Mouse (Mus musculus): ENCODE data around the gene Chga. TPM values are rescaled to one million over a fixed set of nuclear protein-coding genes. Genes with fewer than 3 reads are reported as not detected.

Chga gene
- polyA plus RNA-seq (2016; fragmentation: Nextera tagmentation; extraction: Ambion mirVana) = 38.4 and 41.2 TPM in 2 replicates

DNA sequence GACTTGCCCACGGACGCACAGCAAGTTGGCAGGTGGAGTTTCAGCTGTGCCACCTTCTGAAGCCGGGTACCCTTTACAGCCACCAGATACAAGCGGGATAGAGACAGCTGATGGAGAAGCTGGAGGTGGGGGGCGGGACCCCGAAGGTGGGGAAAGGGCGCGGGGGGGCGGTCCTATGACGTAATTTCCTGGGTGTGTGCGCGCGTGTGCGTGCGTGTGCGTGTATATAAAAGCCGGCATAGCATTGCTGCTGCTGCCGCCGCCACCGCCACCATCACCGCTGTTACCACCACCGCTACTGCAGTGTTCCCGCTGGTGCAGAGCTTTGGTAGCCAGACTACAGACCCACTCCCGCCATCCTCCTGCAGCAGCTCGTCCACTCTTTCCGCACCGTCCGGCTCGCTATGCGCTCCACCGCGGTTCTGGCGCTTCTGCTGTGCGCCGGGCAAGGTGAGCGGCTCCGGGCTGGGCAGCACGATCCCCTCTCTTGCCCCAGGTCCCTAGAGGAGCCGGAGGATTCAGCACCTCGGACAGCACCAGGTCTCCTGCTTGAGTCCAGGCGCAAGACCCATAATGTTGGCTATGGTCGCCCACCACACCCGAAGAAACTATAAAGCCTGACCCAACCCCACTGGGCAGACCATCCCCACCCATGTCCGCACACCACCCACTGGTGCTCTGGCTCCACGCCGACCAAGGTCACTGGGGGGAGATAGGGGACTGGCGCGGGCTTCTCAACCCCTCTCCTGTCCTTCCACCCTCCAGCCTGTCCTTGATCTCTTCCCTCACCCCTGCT, at the start of gene Chga:
TSS of gene Chga (plus strand) at position 249 of the 796 bp plus-strand sequence.
- H3K4me2 ChIP-seq = peak within 1 kb of the TSS; percentile 72
- H3K36me3 ChIP-seq (replicated peaks) = no peaks in the 10 kb centered on the region
- no peaks in the 10 kb centered on the region for H3K9me3 ChIP-seq
- peak within 1 kb of the TSS; percentile 61 for H3K4me3 ChIP-seq (replicated peaks)
- peak; percentile 85 for ATAC-seq (ENCODE audit: low FRiP score)
- H3K27me3 ChIP-seq = peaks cover 29% of the 10 kb centered on the region
- peak within 1 kb of the TSS; percentile 59 for H3K9ac ChIP-seq
- H3K4me1 ChIP-seq = peaks cover 30% of the 10 kb centered on the region
- peak within 1 kb of the TSS; percentile 68; the same call in 1 of the 2 replicates for H3K27ac ChIP-seq
- WGBS = 3% methylated on average over 47 of the region's 48 CpGs

DNA sequence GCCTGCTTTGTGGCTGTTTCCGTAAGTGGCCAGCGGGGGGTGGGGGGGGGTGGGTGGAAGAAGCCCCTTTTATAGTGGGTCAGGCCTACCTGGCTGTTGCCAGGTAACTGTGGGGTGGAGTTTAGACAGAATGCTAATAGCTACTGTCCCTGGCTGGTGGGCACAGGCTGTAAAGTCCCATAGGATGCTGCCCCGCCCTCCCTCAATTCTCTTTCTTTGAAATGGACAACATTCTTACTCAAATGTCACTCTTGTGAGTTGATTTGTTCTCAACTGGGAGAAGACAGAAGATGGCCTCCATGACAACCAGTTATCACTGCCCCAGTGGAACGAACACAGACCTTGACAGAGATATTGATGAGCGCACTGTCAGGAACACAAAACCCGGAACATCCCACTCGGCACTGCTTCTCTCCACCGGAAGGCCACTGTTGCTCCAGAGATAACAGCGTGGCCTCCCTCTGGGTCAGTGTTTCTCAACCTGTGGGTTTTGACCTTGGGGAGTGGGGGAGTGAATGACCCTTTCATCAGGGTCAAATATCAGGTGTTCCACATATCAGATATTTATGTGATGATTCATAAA, 49.5 kb upstream of the Chga start:
- no peak for ATAC-seq (ENCODE audit: low FRiP score)
- 73% methylated on average over 9 of the region's 9 CpGs for WGBS
- H3K36me3 ChIP-seq (replicated peaks) = no peaks in the 10 kb centered on the region
- no peaks in the 10 kb centered on the region for H3K27me3 ChIP-seq
- no peak overlapping the region for H3K4me3 ChIP-seq (replicated peaks)
- no peak overlapping the region for H3K4me2 ChIP-seq
- no peak overlapping the region for H3K27ac ChIP-seq
- no peak overlapping the region for H3K9ac ChIP-seq
- no peaks in the 10 kb centered on the region for H3K9me3 ChIP-seq
- no peaks in the 10 kb centered on the region for H3K4me1 ChIP-seq

DNA sequence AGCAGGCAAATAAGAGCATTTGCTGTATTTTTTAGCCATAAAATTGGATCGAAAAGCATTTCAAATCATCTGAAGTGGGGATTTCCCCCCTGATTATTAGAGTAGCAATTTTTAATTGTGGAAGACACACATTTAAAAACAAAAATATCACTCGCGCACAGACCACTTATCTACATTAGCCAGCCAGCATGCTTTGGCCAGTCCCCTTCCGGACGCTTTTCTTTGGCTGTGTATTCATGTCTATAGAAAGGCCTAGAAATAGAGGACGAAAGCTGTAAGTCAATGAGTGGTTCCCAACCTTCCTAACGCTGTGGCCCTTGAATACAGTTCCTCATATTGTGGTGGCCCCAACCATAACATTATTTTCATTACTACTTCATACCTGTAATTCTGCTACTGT, 48.8 kb upstream of the Chga start:
- H3K27ac ChIP-seq = no peak overlapping the region
- H3K27me3 ChIP-seq = no peaks in the 10 kb centered on the region
- H3K9me3 ChIP-seq = no peaks in the 10 kb centered on the region
- H3K9ac ChIP-seq = no peak overlapping the region
- no peak for ATAC-seq (ENCODE audit: low FRiP score)
- H3K4me3 ChIP-seq (replicated peaks) = no peak overlapping the region
- 90% methylated on average over 7 of the region's 7 CpGs for WGBS
- no peak overlapping the region for H3K4me2 ChIP-seq
- peaks cover 5% of the 10 kb centered on the region; the same call in 1 of the 2 replicates for H3K4me1 ChIP-seq
- no peaks in the 10 kb centered on the region for H3K36me3 ChIP-seq (replicated peaks)

DNA sequence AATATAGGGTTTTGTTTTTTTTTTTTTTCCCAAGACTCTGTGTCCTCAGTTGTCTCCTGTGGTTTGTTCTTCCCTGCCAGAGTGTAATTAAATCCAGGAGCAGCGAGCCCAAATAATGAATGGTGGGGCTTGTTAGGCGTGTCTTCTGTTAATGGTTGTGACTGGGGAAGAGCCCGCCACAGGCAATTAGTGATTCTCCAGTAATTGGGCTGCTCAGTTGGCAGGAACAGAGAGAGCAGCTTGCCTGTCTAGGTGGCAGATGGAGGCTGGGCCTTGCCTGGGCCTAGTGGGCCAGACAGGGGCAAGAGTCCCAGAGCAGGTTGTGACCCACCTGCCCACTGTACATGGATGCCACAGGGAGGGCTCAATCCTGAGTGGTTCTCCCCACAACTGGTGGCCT, 43.4 kb upstream of the Chga start:
- H3K27me3 ChIP-seq = no peaks in the 10 kb centered on the region
- no peaks in the 10 kb centered on the region for H3K36me3 ChIP-seq (replicated peaks)
- no peak overlapping the region for H3K4me3 ChIP-seq (replicated peaks)
- peaks cover 22% of the 10 kb centered on the region; the same call in 1 of the 2 replicates for H3K4me1 ChIP-seq
- peak; percentile 91 for ATAC-seq (ENCODE audit: low FRiP score)
- peak overlapping the region; percentile 80 for H3K27ac ChIP-seq
- no peak overlapping the region for H3K9ac ChIP-seq
- no peak overlapping the region for H3K4me2 ChIP-seq
- 12% methylated on average over 3 of the region's 3 CpGs for WGBS
- H3K9me3 ChIP-seq = no peaks in the 10 kb centered on the region

DNA sequence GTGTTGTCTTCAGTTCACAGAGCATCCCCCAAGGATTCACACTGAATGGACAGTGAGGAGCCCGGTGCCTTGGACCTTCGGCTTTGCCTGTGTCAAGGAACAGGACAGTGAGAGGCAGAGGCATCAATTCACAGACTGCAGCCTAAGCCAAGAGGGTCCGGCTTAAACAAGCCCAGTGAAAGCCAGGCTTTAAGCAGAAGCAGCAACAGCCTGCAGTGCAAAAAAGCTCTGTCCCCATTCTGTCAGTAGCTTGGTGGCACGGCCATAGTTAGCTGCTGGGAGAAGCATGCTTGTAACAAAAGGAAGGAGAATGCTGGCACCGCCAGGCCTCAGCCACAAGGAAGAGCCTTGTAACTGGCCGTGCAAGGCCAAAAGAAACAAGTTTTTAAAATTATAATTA, 40.6 kb upstream of the Chga start:
- Histone ChIP-seq H3K27ac (peak overlapping the region; percentile 27; the same call in 1 of the 2 replicates), H3K4me2 (no peak overlapping the region), H3K36me3 (replicated peaks) (no peaks in the 10 kb centered on the region), H3K4me3 (replicated peaks) (no peak overlapping the region), H3K27me3 (no peaks in the 10 kb centered on the region), H3K9ac (no peak overlapping the region), H3K9me3 (no peaks in the 10 kb centered on the region), H3K4me1 (peaks cover 22% of the 10 kb centered on the region; the same call in 1 of the 2 replicates)
- 59% methylated on average over 6 of the region's 6 CpGs for WGBS
- no peak for ATAC-seq (ENCODE audit: low FRiP score)

DNA sequence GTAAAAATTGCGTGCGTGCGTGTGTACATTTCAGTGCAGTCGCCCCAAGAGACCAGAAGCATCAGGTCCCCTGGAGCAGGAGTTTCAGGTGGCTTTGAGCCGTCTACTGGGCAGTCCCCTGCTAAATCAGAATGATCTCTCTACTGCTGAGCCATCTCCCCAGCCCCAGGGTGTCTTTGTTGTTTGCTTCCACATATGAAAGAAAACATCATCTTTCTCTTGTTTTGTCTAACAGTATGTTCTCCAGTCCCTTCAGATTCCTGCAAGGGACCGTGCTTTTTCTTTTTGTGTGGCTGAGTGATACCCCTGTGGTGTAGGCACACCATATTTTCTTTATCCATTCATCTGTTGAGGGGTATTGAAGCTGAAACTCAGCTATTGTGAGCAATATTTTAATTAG, 40.0 kb upstream of the Chga start:
- H3K4me1 ChIP-seq = peaks cover 22% of the 10 kb centered on the region; the same call in 1 of the 2 replicates
- H3K27ac ChIP-seq = no peak overlapping the region
- no peaks in the 10 kb centered on the region for H3K36me3 ChIP-seq (replicated peaks)
- no peak overlapping the region for H3K4me3 ChIP-seq (replicated peaks)
- H3K9ac ChIP-seq = no peak overlapping the region
- no peak for ATAC-seq (ENCODE audit: low FRiP score)
- no peaks in the 10 kb centered on the region for H3K27me3 ChIP-seq
- 69% methylated on average over 6 of the region's 6 CpGs for WGBS
- no peak overlapping the region for H3K4me2 ChIP-seq
- H3K9me3 ChIP-seq = no peaks in the 10 kb centered on the region

DNA sequence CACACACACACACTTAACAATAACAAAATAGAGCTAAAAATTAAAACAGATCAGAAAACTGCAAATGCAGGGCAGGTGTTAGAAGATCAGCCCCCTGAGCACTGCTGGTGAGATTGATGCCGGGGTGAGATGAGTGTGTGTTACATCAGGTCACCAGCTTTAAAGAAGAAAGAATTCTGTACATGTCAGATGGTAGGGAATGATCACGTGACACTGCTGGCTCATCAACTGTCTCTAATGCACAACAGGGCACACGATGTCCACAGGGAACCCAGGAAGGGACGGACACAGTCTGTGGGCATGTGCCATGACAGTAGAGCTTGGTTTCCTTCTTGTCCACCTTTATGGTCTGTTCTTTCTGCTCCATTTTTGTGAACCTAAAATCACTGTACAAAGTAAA, 38.6 kb upstream of the Chga start:
- peaks cover 16% of the 10 kb centered on the region; the same call in 1 of the 2 replicates for H3K4me1 ChIP-seq
- H3K9me3 ChIP-seq = no peaks in the 10 kb centered on the region
- no peak for ATAC-seq (ENCODE audit: low FRiP score)
- 86% methylated on average over 4 of the region's 4 CpGs for WGBS
- no peak overlapping the region for H3K27ac ChIP-seq
- H3K36me3 ChIP-seq (replicated peaks) = no peaks in the 10 kb centered on the region
- no peak overlapping the region for H3K4me2 ChIP-seq
- H3K27me3 ChIP-seq = no peaks in the 10 kb centered on the region
- H3K4me3 ChIP-seq (replicated peaks) = no peak overlapping the region
- no peak overlapping the region for H3K9ac ChIP-seq

DNA sequence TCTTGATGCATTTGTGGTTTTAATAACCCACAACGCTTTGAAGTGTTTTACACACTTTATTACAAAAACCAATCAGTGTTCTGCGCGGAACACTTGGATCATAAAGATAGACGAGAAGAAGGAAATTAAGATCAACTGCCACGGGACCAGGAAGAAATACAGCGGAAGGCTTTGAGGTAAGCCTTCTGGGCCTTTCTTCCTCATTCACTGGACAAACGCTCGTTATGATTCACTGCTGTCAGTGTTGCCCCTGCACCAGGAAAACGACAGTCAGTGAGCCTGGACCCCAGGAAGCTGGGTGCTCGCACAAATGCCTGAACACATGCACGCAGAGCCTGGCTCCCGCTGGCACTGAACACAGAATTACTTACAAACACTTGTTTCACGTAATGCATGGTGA, 37.1 kb upstream of the Chga start:
- no peak overlapping the region for H3K9ac ChIP-seq
- ATAC-seq (ENCODE audit: low FRiP score) = no peak
- 79% methylated on average over 13 of the region's 13 CpGs for WGBS

DNA sequence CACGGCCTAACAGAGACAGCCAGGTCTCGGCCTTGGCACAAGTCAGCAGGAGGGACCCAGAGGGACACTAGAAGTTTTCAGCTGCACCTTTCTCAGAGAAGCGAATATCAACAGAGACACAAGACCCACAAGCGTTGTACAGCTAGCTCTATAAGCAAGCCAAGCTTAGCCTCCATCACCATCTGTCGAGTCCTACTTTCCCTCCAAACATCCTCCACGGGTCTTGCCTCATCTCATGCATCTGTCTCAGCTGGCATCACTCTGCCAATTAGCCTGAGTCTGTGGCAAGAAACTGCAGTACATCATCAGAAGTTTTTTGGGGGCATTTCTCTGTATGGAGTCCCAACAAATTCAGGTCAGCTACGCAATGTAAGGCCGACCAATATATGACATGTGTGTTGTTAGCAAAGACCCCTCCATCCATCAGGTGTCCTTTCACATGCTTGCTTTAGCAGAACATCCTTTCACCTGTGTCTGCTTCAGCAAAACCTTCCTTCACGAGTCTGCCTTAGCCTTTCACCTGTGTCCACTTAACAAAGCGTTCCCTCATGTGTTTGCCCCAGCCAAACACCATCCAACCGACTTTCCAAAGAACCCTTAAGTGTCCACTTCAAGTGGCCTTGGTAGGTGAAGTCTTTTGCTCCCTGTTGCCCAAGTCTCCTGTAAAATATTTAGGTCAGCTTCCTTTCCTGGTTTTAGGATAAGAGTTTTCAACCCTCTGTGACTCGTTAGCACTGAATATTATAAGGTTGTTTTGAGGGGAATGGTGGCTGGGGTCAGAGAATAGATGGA, 34.6 kb upstream of the Chga start:
- 87% methylated on average over 12 of the region's 12 CpGs for WGBS
- Histone ChIP-seq H3K27me3 (no peaks in the 10 kb centered on the region), H3K4me3 (replicated peaks) (no peak overlapping the region), H3K27ac (no peak overlapping the region), H3K9ac (no peak overlapping the region), H3K36me3 (replicated peaks) (no peaks in the 10 kb centered on the region), H3K9me3 (no peaks in the 10 kb centered on the region), H3K4me2 (no peak overlapping the region), H3K4me1 (peaks cover 4% of the 10 kb centered on the region; the same call in 1 of the 2 replicates)
- ATAC-seq (ENCODE audit: low FRiP score) = no peak

More for the DNA sequence above, 37.1 kb upstream of the Chga start:
- no peak overlapping the region for H3K4me3 ChIP-seq (replicated peaks)
- no peak overlapping the region for H3K4me2 ChIP-seq
- peaks cover 13% of the 10 kb centered on the region; the same call in 1 of the 2 replicates for H3K4me1 ChIP-seq
- no peaks in the 10 kb centered on the region for H3K9me3 ChIP-seq
- no peaks in the 10 kb centered on the region for H3K27me3 ChIP-seq
- no peaks in the 10 kb centered on the region for H3K36me3 ChIP-seq (replicated peaks)
- H3K27ac ChIP-seq = no peak overlapping the region

DNA sequence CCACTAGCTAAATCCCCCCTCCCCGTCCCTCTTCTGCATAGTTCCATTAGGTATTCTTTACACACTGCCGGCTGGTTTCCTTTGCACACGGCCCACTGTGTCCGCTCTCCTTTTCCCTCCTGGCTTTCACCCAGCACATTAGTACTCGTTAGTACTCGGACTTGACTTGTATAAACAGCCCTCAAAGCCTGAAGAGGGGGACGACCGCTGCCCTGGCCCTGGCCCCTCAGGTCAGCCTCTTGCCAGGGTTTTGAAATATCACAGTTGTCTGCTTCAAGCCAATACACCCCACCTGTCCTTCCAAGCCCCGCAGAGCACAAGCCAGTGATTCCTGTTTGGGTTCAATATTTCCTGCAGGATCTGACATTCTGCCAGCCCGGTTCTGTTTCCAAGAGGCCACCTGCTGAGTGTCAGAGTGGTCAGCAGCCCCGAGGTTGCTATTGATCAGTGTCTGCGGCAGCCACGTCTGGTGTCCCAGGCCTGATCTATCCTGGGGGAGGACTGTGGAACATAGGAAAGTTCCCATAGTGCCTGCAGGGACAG, 32.9 kb upstream of the Chga start:
- 39% methylated on average over 13 of the region's 13 CpGs for WGBS
- ATAC-seq (ENCODE audit: low FRiP score) = no peak
- Histone ChIP-seq H3K36me3 (replicated peaks) (no peaks in the 10 kb centered on the region), H3K27me3 (no peaks in the 10 kb centered on the region), H3K4me1 (peaks cover 4% of the 10 kb centered on the region; the same call in 1 of the 2 replicates), H3K9me3 (no peaks in the 10 kb centered on the region), H3K4me2 (no peak overlapping the region), H3K4me3 (replicated peaks) (no peak overlapping the region), H3K9ac (no peak overlapping the region), H3K27ac (no peak overlapping the region)

DNA sequence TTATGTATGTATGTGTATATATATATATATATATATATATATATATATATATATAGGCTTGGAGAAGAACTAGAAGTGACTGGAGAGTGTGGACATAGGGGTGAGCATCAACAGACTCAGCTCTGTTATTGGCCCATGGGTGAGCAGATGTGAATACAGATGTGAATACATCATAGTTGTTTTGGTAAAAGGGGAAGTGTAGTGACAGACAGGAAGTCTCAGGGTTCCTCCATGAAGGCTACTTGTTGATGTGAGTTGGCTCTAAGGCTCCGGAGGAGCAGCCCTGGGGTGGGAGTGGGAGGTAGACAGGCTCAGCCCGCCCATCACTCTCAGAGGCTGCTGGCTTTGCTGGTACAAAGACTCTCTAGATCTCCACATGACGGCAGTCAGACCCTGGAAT, 30.6 kb upstream of the Chga start:
- H3K9me3 ChIP-seq = no peaks in the 10 kb centered on the region
- ATAC-seq (ENCODE audit: low FRiP score) = no peak

DNA sequence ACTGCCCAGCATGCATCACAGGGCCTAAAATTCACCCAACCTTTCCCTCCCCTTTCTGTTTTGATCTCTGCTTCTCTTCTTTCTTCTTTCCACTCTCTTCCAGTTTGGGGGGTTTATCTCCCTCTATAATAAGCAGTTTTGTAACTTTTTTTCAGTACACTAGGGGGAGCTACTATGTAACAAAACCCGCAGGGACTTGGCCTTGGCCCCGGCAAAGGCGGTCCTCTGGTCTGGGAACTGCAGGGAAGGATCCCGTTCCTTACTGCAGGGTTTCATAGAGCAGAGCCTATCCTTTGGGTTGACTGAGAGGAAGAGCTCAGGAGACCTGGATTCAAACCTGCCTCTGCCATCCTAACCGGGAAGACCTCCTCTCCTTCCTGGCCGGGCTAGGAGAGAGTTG, 30.0 kb upstream of the Chga start:
- H3K36me3 ChIP-seq (replicated peaks) = no peaks in the 10 kb centered on the region
- no peak overlapping the region for H3K4me2 ChIP-seq
- no peak overlapping the region for H3K27ac ChIP-seq
- H3K9ac ChIP-seq = no peak overlapping the region
- no peaks in the 10 kb centered on the region for H3K9me3 ChIP-seq
- 24% methylated on average over 6 of the region's 6 CpGs for WGBS
- ATAC-seq (ENCODE audit: low FRiP score) = 0 out of 2 replicates have a peak, but pooled peaks have one; percentile 33
- H3K4me1 ChIP-seq = peaks cover 4% of the 10 kb centered on the region; the same call in 1 of the 2 replicates
- no peak overlapping the region for H3K4me3 ChIP-seq (replicated peaks)
- H3K27me3 ChIP-seq = no peaks in the 10 kb centered on the region

More for the DNA sequence above, 30.6 kb upstream of the Chga start:
- Histone ChIP-seq H3K4me1 (peaks cover 4% of the 10 kb centered on the region; the same call in 1 of the 2 replicates), H3K36me3 (replicated peaks) (no peaks in the 10 kb centered on the region), H3K4me2 (no peak overlapping the region), H3K4me3 (replicated peaks) (no peak overlapping the region), H3K9ac (no peak overlapping the region), H3K27me3 (no peaks in the 10 kb centered on the region), H3K27ac (no peak overlapping the region)
- 64% methylated on average over 3 of the region's 3 CpGs for WGBS
